20 mouse cellular contexts compared by ENCODE assay signal in genomic region chr19:33007582-33007981, GRCm38 (mm10).
A peak's percentile ranks its signal among the peaks of the same experiment; 100 is the strongest.
DNase-seq lines count a peak whose midpoint lies in the region; ATAC-seq lines count a peak whose summit lies in the region.
"Had no signal": no experiment of that assay in that cellular context is flagged by ENCODE, and none has a peak within 500 bp of the region (broad histone marks: within the 10 kb centered on the region; RNA-seq: fewer than 3 reads in every experiment).

No protein-coding gene starts in this region.

- H3K4me3 ChIP-seq in kidney, embryonic 16.5 days (ENCODE audit: low read length) = no peak overlapping the region
- no peak overlapping the region for H3K4me3 ChIP-seq in hindbrain, embryonic 16.5 days (ENCODE audit: low read length)
- H3K4me3 ChIP-seq: embryonic facial prominence, embryonic 10.5 days; embryonic facial prominence, embryonic 12.5 days had no signal

- peak; percentile 49 for ATAC-seq in megakaryocyte, adult 5-6 weeks (ENCODE audit: poor library complexity, severe bottlenecking)
- 0 out of 2 replicates have a peak, but pooled peaks have one; percentile 68 for ATAC-seq in monocyte, adult 5-6 weeks (replicated peaks; ENCODE audit: insufficient number of reproducible peaks, low FRiP score, low TSS enrichment, poor library complexity, severe bottlenecking)
- ATAC-seq in kidney, embryonic 16.5 days (ENCODE audit: low FRiP score, low TSS enrichment) = no peak
- ATAC-seq in hindbrain, embryonic 16.5 days = no peak
- ATAC-seq: activated CD4-positive, CD25-positive, alpha-beta regulatory T cell, adult 4 months; forebrain, embryonic 14.5 days; forebrain, embryonic 16.5 days had no signal

- no peak overlapping the region for H3K9ac ChIP-seq in kidney, embryonic 16.5 days (replicated peaks; ENCODE audit: low read length)
- no peak overlapping the region for H3K9ac ChIP-seq in hindbrain, embryonic 16.5 days (ENCODE audit: low read depth, low read length)
- H3K9ac ChIP-seq: embryonic facial prominence, embryonic 12.5 days had no signal

- no peak overlapping the region for H3K4me2 ChIP-seq in kidney, embryonic 16.5 days (replicated peaks; ENCODE audit: low read depth, low read length)
- H3K4me2 ChIP-seq in hindbrain, embryonic 16.5 days (ENCODE audit: low read length) = no peak overlapping the region
- H3K4me2 ChIP-seq: embryonic facial prominence, embryonic 12.5 days had no signal

- H3K27me3 ChIP-seq in kidney, embryonic 16.5 days (ENCODE audit: insufficient read depth, low read length) = no peaks in the 10 kb centered on the region
- H3K27me3 ChIP-seq in hindbrain, embryonic 16.5 days (replicated peaks; ENCODE audit: control insufficient read depth, insufficient read depth, low read length) = no peaks in the 10 kb centered on the region
- H3K27me3 ChIP-seq: embryonic facial prominence, embryonic 12.5 days had no signal

- H3K36me3 ChIP-seq in kidney, embryonic 16.5 days (ENCODE audit: insufficient read depth, low read length) = no peaks in the 10 kb centered on the region
- no peaks in the 10 kb centered on the region for H3K36me3 ChIP-seq in hindbrain, embryonic 16.5 days (ENCODE audit: control insufficient read depth, insufficient read depth, low read length)
- H3K36me3 ChIP-seq: embryonic facial prominence, embryonic 10.5 days; embryonic facial prominence, embryonic 12.5 days had no signal

- no peak overlapping the region for H3K27ac ChIP-seq in kidney, embryonic 16.5 days (ENCODE audit: low read length)
- H3K27ac ChIP-seq in hindbrain, embryonic 16.5 days (ENCODE audit: low read depth, low read length) = no peak overlapping the region
- H3K27ac ChIP-seq: embryonic facial prominence, embryonic 10.5 days; embryonic facial prominence, embryonic 12.5 days had no signal

- peak; percentile 27 for DNase-seq in 416B (ENCODE audit: low read depth)
- DNase-seq in c-Kit-positive CD71-negative TER-119-negative erythroid progenitor cells, embryonic 14.5 days (ENCODE audit: low read depth) = peak; percentile 7
- DNase-seq in urinary bladder, adult 2 months (ENCODE audit: low spot score) = no peak
- no peak for DNase-seq in spleen, adult 18-20 months
- DNase-seq: adrenal gland, adult 8-10 months; adrenal gland, postnatal 14 days; cerebellum, adult 11-12 months; cerebellum, adult 2 months; cerebellum, adult 9-10 months; cerebellum, postnatal 10 days; cerebellum, postnatal 25 days had no signal

- H3K9me3 ChIP-seq in kidney, embryonic 16.5 days (ENCODE audit: low read length) = no peaks in the 10 kb centered on the region
- H3K9me3 ChIP-seq in hindbrain, embryonic 16.5 days (ENCODE audit: control insufficient read depth, low read length) = no peaks in the 10 kb centered on the region
- H3K9me3 ChIP-seq: embryonic facial prominence, embryonic 10.5 days; embryonic facial prominence, embryonic 12.5 days had no signal

- no peaks in the 10 kb centered on the region for H3K4me1 ChIP-seq in kidney, embryonic 16.5 days (ENCODE audit: insufficient read depth, low read length)
- no peaks in the 10 kb centered on the region for H3K4me1 ChIP-seq in hindbrain, embryonic 16.5 days (ENCODE audit: control insufficient read depth, insufficient read depth, low read depth, low read length)
- H3K4me1 ChIP-seq: embryonic facial prominence, embryonic 10.5 days; embryonic facial prominence, embryonic 12.5 days had no signal

- 93% methylated on average over 8 of the region's 8 CpGs for WGBS in kidney, embryonic 16.5 days
- 94% methylated on average over 8 of the region's 8 CpGs for WGBS in hindbrain, embryonic 16.5 days

Comparison
In these comparisons a context has a peak if more than half of its experiments do, and no peak if none do; other contexts are left out.
1. DNase-seq: peak in 416B (single experiment) and c-Kit-positive CD71-negative TER-119-negative erythroid progenitor cells, embryonic 14.5 days (single experiment); none in urinary bladder, adult 2 months (single experiment) and spleen, adult 18-20 months (0 of 2).
2. ATAC-seq: peak in megakaryocyte, adult 5-6 weeks (single experiment) and monocyte, adult 5-6 weeks (single experiment); none in kidney, embryonic 16.5 days (single experiment) and hindbrain, embryonic 16.5 days (single experiment).